Mouse (Mus musculus): ENCODE measurements around the gene Gm11444.

GRCm38 (mm10) chr11:85841211-85841681 is 8.9 kb downstream of the Gm11444 start:
- TF ChIP-seq ELF1 (IDR thresholded peaks at IDR 0.05; ENCODE audit: low read depth, low read length) (no peak), POLR2AphosphoS2 (IDR thresholded peaks at IDR 0.05; ENCODE audit: low read depth, low read length) (no peak), POLR2A (IDR thresholded peaks at IDR 0.05; ENCODE audit: low read depth, low read length) (no peak), EP300 (IDR thresholded peaks at IDR 0.05; ENCODE audit: low read length) (no peak)

Data from CH12.LX (cell line).